Mouse (Mus musculus): ENCODE measurements around the gene Olfr721-ps1. TPM values are rescaled to one million over a fixed set of nuclear protein-coding genes. Genes with fewer than 3 reads are reported as not detected.

Gene Olfr721-ps1
- not detected in 2 replicates for polyA plus RNA-seq (2015; fragmentation: Nextera tagmentation; extraction: Ambion mirVana)

- no peak for ATAC-seq
- H3K36me3 ChIP-seq (ENCODE audit: control insufficient read depth, insufficient read depth, low read length): no peaks in the 10 kb centered on the region
- no peak within 1 kb of the TSS for H3K27ac ChIP-seq (ENCODE audit: low read length)
- H3K9ac ChIP-seq (ENCODE audit: low read depth, low read length): no peak within 1 kb of the TSS
- H3K4me1 ChIP-seq (ENCODE audit: control insufficient read depth, insufficient read depth, low read length): no peaks in the 10 kb centered on the region
- H3K4me3 ChIP-seq (ENCODE audit: low read length): no peak within 1 kb of the TSS
- 83% methylated on average over 2 of the region's 2 CpGs for WGBS
- H3K27me3 ChIP-seq (replicated peaks; ENCODE audit: control insufficient read depth, insufficient read depth, low read length): no peaks in the 10 kb centered on the region
- no peaks in the 10 kb centered on the region for H3K9me3 ChIP-seq (ENCODE audit: control insufficient read depth, low read length)
- H3K4me2 ChIP-seq (ENCODE audit: low read depth, low read length): no peak within 1 kb of the TSS
Observed at GRCm38 (mm10) chr14:14400998-14401397, at the start of gene Olfr721-ps1. TSS of gene Olfr721-ps1 (plus strand) at chr14:14401298.

- H3K4me1 ChIP-seq (ENCODE audit: control insufficient read depth, insufficient read depth, low read length): no peaks in the 10 kb centered on the region
- H3K4me3 ChIP-seq (ENCODE audit: low read length): no peak overlapping the region
- H3K27me3 ChIP-seq (replicated peaks; ENCODE audit: control insufficient read depth, insufficient read depth, low read length): no peaks in the 10 kb centered on the region
- H3K9ac ChIP-seq (ENCODE audit: low read depth, low read length): no peak overlapping the region
- no peak overlapping the region for H3K27ac ChIP-seq (ENCODE audit: low read length)
- H3K36me3 ChIP-seq (ENCODE audit: control insufficient read depth, insufficient read depth, low read length): peaks cover 16% of the 10 kb centered on the region; the same call in 1 of the 2 replicates
- H3K9me3 ChIP-seq (ENCODE audit: control insufficient read depth, low read length): peaks cover 59% of the 10 kb centered on the region
- 94% methylated on average over 9 of the region's 9 CpGs for WGBS
- no peak overlapping the region for H3K4me2 ChIP-seq (ENCODE audit: low read depth, low read length)
- ATAC-seq: no peak
Observed at GRCm38 (mm10) chr14:14351721-14352590, 49.1 kb upstream of the Olfr721-ps1 start.

GRCm38 (mm10) chr14:14352606-14353005, 48.5 kb upstream of the Olfr721-ps1 start:
- H3K27ac ChIP-seq (ENCODE audit: low read length): no peak overlapping the region
- H3K36me3 ChIP-seq (ENCODE audit: control insufficient read depth, insufficient read depth, low read length): peaks cover 15% of the 10 kb centered on the region; the same call in 1 of the 2 replicates
- peaks cover 57% of the 10 kb centered on the region for H3K9me3 ChIP-seq (ENCODE audit: control insufficient read depth, low read length)

GRCm38 (mm10) chr14:14353081-14353732, 47.9 kb upstream of the Olfr721-ps1 start:
- Histone ChIP-seq H3K4me3 (ENCODE audit: low read length) (no peak overlapping the region), H3K36me3 (ENCODE audit: control insufficient read depth, insufficient read depth, low read length) (peaks cover 15% of the 10 kb centered on the region; the same call in 1 of the 2 replicates), H3K27ac (ENCODE audit: low read length) (no peak overlapping the region), H3K4me1 (ENCODE audit: control insufficient read depth, insufficient read depth, low read length) (no peaks in the 10 kb centered on the region), H3K27me3 (replicated peaks; ENCODE audit: control insufficient read depth, insufficient read depth, low read length) (no peaks in the 10 kb centered on the region), H3K4me2 (ENCODE audit: low read depth, low read length) (no peak overlapping the region), H3K9me3 (ENCODE audit: control insufficient read depth, low read length) (peaks cover 52% of the 10 kb centered on the region), H3K9ac (ENCODE audit: low read depth, low read length) (no peak overlapping the region)
- no peak for ATAC-seq
- 93% methylated on average over 7 of the region's 7 CpGs for WGBS

More at GRCm38 (mm10) chr14:14352606-14353005, 48.5 kb upstream of the Olfr721-ps1 start:
- WGBS: 84% methylated on average over 6 of the region's 6 CpGs
- ATAC-seq: no peak
- Histone ChIP-seq H3K4me1 (ENCODE audit: control insufficient read depth, insufficient read depth, low read length) (no peaks in the 10 kb centered on the region), H3K27me3 (replicated peaks; ENCODE audit: control insufficient read depth, insufficient read depth, low read length) (no peaks in the 10 kb centered on the region), H3K4me3 (ENCODE audit: low read length) (no peak overlapping the region), H3K4me2 (ENCODE audit: low read depth, low read length) (no peak overlapping the region), H3K9ac (ENCODE audit: low read depth, low read length) (no peak overlapping the region)

- H3K4me3 ChIP-seq (ENCODE audit: low read length): no peak overlapping the region
- no peaks in the 10 kb centered on the region for H3K27me3 ChIP-seq (replicated peaks; ENCODE audit: control insufficient read depth, insufficient read depth, low read length)
- peaks cover 47% of the 10 kb centered on the region for H3K9me3 ChIP-seq (ENCODE audit: control insufficient read depth, low read length)
- no peak overlapping the region for H3K27ac ChIP-seq (ENCODE audit: low read length)
- H3K9ac ChIP-seq (ENCODE audit: low read depth, low read length): no peak overlapping the region
- WGBS: 87% methylated on average over 8 of the region's 8 CpGs
- H3K4me1 ChIP-seq (ENCODE audit: control insufficient read depth, insufficient read depth, low read length): no peaks in the 10 kb centered on the region
- ATAC-seq: no peak
- peaks cover 14% of the 10 kb centered on the region; the same call in 1 of the 2 replicates for H3K36me3 ChIP-seq (ENCODE audit: control insufficient read depth, insufficient read depth, low read length)
- no peak overlapping the region for H3K4me2 ChIP-seq (ENCODE audit: low read depth, low read length)
Observed at GRCm38 (mm10) chr14:14353740-14354510, 47.2 kb upstream of the Olfr721-ps1 start.

GRCm38 (mm10) chr14:14354511-14355359, 46.4 kb upstream of the Olfr721-ps1 start:
- no peak overlapping the region for H3K4me3 ChIP-seq (ENCODE audit: low read length)
- no peaks in the 10 kb centered on the region for H3K27me3 ChIP-seq (replicated peaks; ENCODE audit: control insufficient read depth, insufficient read depth, low read length)
- no peak overlapping the region for H3K4me2 ChIP-seq (ENCODE audit: low read depth, low read length)
- H3K36me3 ChIP-seq (ENCODE audit: control insufficient read depth, insufficient read depth, low read length): peaks cover 6% of the 10 kb centered on the region; the same call in 1 of the 2 replicates
- WGBS: 92% methylated on average over 13 of the region's 13 CpGs
- H3K9me3 ChIP-seq (ENCODE audit: control insufficient read depth, low read length): peaks cover 39% of the 10 kb centered on the region
- no peak for ATAC-seq
- H3K9ac ChIP-seq (ENCODE audit: low read depth, low read length): no peak overlapping the region
- H3K4me1 ChIP-seq (ENCODE audit: control insufficient read depth, insufficient read depth, low read length): no peaks in the 10 kb centered on the region
- no peak overlapping the region for H3K27ac ChIP-seq (ENCODE audit: low read length)

GRCm38 (mm10) chr14:14355360-14355646, 45.8 kb upstream of the Olfr721-ps1 start:
- Histone ChIP-seq H3K36me3 (ENCODE audit: control insufficient read depth, insufficient read depth, low read length) (0 out of 2 replicates have a peak, but pooled peaks cover under 1% of the 10 kb centered on the region), H3K4me1 (ENCODE audit: control insufficient read depth, insufficient read depth, low read length) (no peaks in the 10 kb centered on the region), H3K9ac (ENCODE audit: low read depth, low read length) (no peak overlapping the region), H3K4me3 (ENCODE audit: low read length) (no peak overlapping the region), H3K4me2 (ENCODE audit: low read depth, low read length) (no peak overlapping the region), H3K9me3 (ENCODE audit: control insufficient read depth, low read length) (peaks cover 33% of the 10 kb centered on the region), H3K27ac (ENCODE audit: low read length) (no peak overlapping the region), H3K27me3 (replicated peaks; ENCODE audit: control insufficient read depth, insufficient read depth, low read length) (no peaks in the 10 kb centered on the region)
- 96% methylated on average over 8 of the region's 8 CpGs for WGBS
- 0 out of 2 replicates have a peak, but pooled peaks have one; percentile 24 for ATAC-seq

- no peaks in the 10 kb centered on the region for H3K4me1 ChIP-seq (ENCODE audit: control insufficient read depth, insufficient read depth, low read length)
- H3K4me3 ChIP-seq (ENCODE audit: low read length): no peak overlapping the region
- H3K27me3 ChIP-seq (replicated peaks; ENCODE audit: control insufficient read depth, insufficient read depth, low read length): no peaks in the 10 kb centered on the region
- H3K4me2 ChIP-seq (ENCODE audit: low read depth, low read length): no peak overlapping the region
- ATAC-seq: no peak
- H3K27ac ChIP-seq (ENCODE audit: low read length): no peak overlapping the region
- no peak overlapping the region for H3K9ac ChIP-seq (ENCODE audit: low read depth, low read length)
- 77% methylated on average over 1 of the region's 1 CpGs for WGBS
- no peaks in the 10 kb centered on the region for H3K36me3 ChIP-seq (ENCODE audit: control insufficient read depth, insufficient read depth, low read length)
- no peaks in the 10 kb centered on the region for H3K9me3 ChIP-seq (ENCODE audit: control insufficient read depth, low read length)
Observed at GRCm38 (mm10) chr14:14395535-14395934, 5.6 kb upstream of the Olfr721-ps1 start.

All from intestine, embryonic 16.5 days (tissue).